Mouse (Mus musculus): ENCODE measurements around the gene Pld3.

Gene Pld3

DNA sequence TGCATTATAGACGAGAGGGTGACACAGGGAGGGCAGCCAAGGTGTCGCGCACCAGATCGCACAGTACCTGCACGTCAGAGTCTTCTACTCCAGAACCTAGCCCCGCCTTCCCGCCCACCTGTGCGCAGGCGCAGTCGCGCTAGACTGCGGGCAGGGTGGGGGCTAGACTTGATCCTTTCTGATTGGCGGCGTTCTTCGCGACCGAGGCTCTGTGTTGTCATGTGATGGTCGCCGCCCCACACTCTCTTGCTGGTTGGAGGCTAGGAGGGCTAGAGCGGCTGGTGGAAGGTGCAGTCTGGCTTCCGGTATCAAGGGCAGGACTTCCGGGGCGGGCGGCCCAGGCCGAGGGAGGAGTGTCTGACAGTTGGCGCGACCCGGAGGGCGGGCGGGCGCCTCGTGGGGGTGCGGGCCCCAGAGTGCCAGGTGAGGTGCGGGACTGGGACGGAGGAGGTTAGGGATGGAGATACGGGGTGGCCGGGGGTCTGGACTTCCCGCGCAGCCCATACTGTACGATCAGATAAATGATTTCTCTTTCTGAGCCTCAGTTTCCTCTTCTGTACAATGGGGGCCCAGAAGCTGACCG, at the start of gene Pld3, which contains the start of gene 2310022A10Rik:
Gene Pld3, minus strand, starts transcription at position 288 of the 583 bp plus-strand sequence.
Gene 2310022A10Rik, plus strand, starts transcription at position 303 of the 583 bp plus-strand sequence.
- peak; percentile 94 to 97 for DNase-seq

DNA sequence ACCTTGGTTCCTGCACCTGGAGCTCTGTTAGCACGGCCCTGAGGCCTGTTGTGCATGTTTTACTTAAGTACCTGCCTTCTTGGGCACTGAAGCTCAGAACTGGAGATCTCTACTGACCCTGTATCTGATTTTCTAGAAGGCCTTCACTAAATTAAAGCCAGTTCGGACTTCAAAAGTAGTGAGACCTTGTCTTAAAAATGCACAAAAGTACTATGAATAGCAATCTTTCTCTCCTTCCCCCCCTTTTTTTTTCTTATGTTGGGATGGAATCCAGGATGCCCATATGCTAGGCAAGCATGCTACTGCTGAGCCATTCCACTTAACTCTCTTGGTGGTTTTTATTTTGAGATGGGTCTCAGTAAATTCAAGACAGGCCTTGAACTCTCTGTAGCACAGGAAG, 49.1 kb upstream of the Pld3 start:
- no peak for DNase-seq

DNA sequence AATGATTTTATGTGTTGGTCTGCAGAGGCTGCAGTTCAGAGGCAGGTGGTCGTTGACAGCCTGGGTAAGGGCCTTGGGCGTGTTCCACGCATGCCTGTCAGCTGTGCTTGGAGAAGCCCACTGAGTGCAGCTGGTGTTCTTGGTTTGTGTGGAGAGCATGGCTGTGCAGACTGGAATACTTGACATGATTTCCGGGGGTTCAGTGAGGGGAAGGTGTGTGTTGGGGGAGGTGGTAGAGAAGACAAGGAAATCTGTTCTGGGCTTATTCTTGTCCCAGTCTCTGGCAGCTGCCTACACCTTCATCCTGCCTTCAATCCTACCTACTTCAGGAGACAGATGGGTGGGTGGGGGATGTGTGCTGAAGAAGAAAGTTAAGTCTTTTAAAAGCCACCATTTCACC, 48.6 kb upstream of the Pld3 start:
- DNase-seq = no peak

DNA sequence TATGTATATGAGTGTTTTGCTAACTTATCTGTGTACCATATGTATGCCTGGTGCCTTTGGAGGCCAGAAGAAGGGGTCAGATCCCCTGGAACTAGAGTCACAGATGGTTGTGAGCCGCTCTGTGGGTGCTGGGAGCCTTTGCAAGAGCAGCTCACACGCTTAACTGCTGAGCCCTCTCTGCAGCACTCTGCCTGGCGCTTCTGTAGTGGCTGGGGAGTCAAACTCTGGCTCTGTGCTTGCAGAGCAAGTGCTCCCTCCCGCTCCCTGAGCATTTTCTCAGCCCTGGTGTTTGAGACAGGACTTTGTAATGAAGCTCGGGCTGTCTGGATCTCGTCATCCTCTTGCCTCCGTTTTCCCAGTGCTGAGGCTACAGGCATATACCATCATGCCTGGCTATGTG, 45.0 kb upstream of the Pld3 start:
- no peak for DNase-seq

DNA sequence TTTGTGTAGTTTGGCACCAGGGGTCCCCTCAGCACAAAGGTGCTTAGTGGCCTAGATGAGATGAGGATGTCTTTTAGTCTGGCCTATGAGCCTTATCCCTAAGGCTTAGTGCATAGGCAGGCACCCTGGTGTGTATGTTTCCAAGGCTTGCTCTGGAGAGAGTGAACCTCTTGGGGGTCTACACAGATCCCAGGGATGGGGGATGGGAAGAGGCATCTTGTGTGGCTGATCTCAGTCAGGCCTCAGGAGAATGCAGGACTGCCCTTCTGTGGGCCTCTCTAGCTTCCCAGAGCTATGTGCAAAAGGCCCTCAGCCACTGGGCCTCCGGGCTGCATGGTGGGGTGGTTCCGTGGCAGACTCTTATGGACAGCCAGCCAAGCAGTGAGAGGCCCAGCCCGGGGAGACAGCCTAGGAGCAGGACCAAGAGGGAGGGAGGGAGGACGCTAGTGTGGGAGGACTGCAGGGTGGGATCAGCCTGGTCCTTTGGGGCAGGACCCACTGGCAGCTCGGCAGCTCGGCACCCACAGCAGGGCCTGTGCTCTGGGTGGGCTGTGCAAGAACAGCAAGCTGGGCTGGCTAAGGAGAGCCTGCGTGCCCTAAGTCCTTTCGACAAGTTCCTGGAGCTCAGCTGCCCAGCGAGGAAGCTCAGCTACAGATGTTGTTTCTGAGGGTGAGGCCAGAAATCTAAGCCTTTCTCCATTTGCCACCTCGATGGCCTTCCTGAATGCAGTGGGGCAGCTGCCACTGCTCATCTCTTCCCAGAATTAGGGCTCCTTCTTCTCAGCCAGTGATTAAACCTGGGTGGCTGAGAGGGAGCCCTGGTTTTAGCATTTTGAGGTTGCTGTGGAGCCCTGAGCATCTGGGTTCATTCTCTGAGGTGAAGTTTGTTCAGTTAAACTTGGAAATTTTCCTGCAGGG, 43.8 kb upstream of the Pld3 start:
- DNase-seq = peak; percentile 63 to 74

DNA sequence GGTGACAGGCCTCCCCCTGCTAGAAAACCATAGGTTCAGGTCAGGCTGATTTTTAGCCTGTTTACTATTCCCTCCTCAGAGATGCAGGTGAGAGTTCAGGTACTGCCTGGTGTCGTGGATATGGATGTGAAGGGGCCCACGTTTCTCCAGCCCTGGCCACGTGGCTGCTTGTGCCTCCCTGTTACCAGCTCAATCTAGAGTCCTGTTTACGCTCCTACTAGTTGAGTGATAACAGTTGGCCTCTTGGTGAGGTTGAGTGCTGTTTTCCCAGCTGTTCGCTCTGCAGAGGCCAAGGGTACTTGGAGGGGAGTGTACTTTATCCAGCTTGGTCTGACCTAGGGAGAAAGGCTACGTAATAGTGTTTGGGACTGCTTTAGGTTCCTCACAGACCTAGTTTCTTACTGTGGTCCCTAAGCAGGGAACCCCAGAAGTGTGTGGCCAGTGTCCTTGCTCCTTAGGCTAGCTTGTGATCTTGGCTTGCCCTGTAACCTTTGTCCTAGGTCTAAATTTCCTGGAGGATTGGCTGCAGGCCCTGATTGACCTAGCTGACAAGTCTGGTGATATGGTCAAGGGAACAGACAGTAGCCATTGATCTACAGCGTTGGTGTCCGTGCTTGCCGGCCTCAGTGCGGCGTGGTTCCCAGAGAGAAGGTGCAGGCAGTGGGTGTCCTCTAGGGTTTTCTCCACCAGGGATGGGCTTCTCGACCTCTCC, 40.1 kb upstream of the Pld3 start:
- DNase-seq = peak in 1 of 2 experiments; percentile 41

DNA sequence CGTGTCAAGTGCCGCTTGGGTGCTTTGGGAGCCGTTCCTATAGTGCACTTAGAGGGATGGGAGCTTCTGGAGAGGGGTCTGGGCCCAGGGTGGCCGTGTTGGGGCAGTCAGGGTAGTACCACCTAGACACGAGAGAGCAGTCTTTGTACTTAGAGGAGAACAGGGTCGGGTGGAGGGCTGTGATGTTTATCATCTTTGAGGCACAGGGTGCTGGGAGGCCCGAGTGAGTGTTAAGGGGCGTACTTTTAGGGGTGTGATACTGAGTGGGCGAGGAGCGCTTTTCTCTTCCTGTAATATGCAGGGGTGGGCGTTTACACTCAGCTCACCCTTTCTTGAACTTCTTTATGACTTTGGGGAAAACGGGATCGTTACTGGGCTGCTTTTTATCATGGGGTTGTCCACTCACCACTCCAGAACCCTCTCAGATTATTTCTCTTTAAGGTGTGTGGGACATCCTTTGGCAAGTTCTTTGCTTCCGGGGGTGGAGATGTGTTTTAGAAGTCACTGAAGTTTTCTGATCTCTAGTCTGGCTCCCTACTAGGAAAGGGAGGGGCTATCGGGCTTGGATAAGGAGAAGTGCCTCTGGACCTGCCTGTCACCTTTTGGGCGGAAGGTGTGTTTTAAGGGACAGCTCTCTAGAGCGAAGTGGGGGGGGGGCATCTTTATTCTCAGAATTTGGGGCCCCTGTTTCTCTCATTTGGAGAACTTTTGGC, 39.4 kb upstream of the Pld3 start:
- no peak for DNase-seq

DNA sequence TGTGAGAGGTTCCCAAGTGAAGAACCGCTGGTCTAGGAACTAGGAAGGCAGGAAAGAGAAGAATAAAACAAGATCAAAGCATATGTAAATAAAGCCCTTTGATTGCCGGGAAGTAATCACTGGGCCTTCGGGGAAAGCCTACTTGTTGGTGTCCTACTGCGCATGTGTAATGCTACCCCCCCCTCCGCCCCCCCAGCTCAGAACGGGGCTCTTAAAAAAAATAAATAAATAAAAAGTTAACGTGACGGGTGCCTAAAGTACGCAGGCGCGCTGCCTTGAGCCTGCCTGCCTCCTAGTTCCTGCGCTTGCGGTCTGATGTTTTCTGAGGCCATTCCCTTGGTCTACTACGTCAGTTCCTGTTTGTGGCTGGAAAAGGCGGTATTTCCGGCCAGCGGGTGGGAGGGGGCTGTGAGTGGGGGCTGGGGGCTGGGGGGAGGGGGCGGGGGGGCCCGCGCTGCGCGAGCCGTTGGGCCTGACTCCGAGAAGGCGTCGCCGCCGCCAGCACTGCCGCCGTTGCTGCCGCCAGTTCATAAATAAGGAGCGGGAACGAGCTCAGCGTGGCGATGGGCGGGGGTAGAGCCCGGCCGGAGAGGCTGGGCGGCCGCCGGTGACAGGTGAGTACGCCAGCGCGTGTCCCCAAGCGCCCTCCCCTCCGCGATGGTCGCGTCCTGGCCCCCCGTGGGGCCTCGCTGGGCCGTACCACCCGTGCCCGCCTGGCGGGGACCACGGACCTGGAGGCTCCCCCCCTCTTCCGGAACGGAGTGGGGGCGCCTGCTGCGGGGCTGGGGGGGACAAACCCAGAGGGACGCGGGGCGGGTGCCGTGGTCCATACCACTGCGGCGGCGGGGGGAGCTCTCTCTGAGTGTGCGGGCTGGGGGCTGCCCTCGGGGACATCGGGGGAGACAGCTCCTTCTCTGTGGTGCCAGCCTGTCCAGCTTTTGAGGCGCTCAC, 38.5 kb upstream of the Pld3 start, which contains the start of gene Akt2:
Gene Akt2, plus strand, starts transcription at position 287 of the 951 bp plus-strand sequence.
- DNase-seq = peak; percentile 90 to 95

DNA sequence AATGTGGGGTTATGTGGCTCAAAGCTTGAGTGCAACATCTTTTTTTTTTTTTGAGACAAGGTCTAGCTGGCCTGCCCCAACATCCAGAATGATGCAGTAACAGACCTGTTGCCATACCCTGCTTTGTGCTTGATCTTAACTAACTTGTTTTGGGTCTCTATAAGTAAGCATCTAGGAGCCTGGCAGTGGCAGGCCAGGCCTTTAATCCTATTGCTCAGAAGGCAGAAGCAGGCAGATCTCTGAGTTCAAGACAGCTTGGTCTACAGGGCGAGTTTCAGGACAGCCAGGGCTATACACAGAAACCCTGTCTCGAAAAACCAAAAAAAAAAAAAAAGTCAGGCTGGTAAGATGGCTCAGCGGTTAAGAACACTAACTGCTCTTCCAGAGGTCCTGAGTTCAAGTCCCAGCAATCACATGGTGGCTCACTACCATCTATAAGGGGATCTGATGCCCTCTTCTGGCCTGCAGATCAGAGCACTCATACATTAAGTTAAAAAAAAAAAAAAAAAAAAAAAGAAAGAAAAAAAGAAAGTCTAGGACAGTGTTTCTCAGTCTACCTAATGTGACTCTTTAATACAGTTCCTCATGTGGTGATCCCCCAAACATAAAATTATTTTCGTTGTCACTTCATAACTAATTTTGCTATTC, 37.7 kb upstream of the Pld3 start:
- DNase-seq = peak in 1 of 2 experiments; percentile 25

DNA sequence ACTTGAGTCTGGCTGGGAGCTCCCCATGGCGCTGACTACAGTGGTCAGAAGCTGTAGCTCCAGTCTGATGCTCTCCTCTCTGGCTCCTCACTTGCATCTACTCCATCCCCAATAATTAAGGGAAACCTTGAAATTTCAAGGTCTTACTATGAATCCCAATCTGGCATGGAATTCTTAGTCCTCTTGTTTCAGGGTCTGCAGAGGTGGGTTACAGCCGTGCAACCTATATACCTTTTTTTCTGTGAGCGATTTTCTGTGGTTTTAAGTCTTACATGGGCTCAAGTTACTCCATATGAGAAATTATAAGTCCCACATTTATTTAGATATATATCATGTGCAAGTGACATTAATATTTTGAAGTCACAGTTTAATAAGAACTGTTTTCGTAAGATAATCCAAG, 37.1 kb upstream of the Pld3 start:
- no peak for DNase-seq

DNA sequence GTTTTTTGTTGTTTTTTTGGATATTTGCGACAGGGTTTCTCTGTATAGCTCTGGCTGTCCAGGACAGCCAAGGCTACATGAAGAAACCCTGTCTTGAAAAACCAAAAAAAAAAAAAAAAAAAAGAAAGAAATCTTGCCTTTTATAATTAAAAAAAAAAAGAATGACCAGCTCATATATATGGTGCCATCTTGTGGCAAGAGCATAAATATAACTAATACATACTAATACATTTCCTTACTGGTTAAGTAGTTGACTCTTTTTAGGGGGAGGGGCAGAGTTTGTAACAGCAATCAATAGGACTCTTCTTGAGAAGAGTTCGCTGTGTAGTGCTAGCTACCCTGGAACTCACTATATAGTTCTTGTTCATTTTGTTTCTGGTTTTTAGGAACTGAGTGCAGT, 34.7 kb upstream of the Pld3 start:
- no peak for DNase-seq

DNA sequence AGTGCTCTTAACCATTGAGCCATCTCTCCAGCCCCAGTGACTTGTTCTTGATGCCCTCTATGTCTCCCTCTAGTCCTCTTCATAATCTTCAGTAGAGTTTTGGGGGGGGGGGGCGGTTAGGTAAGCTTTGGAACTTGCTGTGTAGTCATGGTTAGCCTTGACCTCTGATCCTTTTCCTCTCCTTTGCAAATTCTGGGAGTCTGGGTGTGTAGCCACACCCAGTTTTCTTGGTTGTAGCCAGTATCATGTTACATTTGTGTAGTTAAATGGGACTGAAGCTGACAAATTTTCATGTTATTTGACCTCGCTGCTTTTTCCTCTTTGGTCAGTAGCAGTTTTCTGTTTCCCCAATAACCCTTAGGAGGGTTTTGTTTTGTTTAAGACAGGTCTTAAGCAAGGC, 33.8 kb upstream of the Pld3 start:
- DNase-seq = no peak

DNA sequence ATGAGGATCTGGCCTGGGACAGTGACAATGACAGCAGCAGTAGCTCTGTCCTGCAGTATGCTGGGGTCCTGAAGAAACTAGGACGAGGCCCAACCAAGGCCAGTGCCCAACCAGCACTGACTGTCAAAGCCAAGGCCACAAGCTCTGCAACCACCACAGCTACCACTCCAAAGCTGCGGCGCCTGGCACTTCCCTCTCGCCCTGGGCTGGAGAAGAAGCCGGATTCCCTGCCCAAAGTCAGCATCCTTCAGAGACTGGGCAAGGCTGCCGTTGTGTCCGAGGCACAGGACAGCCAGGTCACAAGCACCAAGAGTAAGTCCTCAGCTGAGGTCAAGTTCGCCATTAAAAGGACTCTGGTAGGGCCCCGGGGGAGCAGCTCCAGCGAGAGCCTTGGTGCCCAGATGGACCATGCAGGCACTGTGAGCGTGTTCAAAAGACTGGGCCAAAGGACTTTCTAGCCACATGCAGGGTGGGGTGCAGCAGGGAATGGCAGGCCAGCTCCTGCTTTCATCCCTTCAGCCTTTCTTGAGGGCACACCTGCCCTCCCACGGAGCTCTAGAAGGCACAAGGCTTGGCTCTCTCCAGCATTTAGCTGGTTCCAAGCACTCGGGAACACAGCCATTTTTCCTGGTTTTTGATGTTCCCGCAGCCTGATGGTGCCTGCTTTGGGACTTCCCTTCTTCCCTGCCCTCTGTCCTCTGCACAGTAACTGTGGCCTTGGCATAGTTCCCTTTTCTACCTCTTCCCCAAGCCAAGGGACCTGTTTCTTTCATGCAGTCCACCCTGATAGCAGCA, 27.6 kb upstream of the Pld3 start:
- no peak for DNase-seq

DNA sequence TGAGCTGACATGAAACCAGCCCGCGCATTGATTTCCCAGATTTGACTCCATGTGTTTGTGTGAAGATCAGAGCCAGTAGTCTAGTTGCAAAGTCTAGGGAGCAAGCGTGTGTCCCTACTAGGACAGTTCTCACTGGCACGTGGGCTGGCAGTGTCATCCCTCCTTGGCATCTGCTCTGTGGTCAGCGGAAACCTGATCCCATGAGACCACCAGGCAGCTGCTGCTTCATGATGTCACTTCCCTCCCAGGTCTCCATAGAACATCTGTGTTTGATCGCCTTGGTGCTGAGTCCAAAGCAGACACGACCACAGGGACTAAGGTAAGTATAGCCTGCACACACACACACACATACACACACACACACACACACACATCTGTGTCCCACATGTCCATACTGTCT, 25.4 kb upstream of the Pld3 start:
- no peak for DNase-seq

DNA sequence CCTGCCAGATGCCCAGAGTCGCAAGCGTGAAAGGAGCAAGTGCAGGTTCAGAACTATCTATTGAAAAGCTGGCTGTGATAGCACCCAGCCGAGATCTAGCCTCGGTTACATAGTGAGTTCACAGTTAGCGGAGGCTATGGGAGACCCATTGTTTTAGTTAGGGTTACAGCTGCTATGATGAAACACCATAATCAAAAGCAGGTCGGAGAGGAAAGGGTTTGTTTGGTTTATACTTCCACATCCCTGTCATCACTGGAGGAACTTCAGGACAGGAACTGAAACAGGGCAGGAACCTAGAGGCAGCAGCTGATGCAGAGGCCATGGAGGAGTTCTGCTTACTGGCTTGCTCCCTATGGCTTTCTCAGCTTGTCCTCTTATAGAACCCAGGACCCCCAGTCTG, 24.6 kb upstream of the Pld3 start:
- no peak for DNase-seq

DNA sequence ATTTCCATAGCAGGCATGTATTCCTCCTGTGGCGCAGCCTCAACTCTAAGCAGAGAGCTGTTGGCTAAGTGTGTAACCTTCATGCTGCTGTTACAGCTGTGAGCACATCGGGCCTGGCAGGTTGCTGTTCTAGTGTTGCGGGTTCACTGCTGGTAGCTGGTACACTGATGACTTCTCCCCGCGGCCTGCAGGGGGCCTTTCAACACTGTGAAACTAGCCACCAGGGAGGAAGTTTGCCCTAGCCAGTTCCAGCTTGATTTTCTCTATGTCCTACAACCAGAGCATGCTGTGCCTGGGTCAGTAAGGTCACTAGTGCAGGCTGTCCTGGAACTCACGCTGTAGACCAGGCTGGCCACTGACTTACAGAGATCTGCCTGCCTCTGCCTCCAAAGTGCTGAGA, 23.9 kb upstream of the Pld3 start:
- peak; percentile 54 to 66 for DNase-seq

DNA sequence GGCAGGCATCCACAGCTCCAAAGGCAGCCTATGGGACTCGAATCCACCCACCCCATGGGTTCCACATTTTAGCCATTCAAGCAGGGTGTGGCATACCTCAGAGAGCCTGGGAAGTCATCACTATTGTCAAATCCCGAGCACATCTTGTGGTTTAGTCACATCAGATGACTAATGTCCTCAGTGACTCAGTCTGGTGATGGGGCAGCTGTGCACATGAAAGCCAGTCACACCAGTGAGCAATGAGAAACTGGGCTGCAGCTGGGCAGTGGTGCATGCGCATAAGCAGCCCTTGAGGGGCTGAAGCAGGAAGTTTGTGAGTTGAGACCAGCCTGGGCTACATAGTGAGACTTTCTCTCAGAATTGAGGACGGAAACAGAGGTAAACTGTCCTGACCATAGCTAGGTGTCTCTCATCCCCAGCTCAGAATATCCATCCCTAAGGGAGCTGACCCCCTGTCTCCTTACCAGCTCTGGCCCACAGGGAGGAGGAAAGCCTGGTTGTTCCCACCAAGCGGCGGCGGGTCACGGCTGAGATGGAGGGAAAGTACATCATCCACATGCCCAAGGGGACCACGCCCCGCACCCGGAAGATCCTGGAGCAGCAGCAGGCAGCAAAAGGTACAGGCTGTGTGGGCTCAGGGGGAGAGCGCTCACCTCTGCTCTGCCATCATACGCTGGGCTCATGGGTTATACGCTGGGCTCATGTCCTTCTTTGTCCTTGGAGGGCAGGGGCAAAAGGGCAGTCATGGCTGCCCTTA, 21.3 kb upstream of the Pld3 start:
- DNase-seq = no peak

DNA sequence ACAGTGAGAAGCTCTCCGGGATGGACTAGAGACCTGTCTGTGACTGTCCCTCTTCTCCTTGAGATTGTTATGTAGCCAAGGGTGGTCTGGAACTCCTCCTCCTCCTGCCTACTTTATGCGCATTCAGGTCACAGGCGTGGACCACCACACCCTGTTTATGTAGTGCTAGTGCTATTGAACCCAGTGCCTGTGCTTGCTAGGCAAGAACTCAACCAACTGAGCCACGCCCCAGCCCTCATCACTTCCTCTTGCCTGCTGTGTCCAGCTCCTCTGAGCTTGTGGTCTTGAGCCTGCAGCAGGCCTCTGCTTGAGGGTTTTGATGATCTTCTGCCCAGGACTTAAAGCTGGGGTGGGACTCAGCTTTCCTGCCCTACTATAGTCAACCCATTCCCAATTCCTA, 19.1 kb upstream of the Pld3 start:
- DNase-seq = no peak

DNA sequence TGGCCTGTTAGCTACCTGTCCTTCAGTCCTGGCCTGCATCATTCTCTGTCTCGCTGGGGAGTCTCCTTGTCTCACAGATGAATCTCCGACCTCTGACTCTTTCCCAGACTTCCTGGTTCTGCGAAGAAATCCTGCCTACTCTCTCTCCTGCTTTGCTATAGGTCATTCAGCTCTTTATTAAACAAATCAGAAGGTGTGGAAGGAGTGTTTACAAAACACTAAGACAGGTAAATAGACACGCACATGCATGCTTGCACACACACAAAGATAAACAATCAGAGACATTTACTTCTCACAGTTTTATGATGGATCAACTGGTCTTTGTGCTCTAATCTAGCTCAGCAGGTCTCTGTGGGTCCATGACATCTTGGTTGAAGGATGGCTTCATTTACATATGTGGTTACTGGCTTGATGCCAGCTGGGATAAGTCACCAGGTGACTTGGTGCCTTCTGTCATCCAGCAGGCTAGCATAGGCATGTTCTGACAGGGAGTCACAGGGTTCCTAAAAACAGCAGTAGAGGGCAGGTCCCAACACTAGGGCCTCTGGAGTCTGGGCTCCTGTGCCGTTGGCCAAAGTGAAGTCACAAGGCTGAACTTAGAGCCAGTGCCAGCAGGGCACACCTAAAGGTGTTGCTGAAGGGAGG, 16.7 kb upstream of the Pld3 start:
- no peak for DNase-seq
